Mouse (Mus musculus): ENCODE data around the gene C2cd2l.

C2cd2l gene

DNA sequence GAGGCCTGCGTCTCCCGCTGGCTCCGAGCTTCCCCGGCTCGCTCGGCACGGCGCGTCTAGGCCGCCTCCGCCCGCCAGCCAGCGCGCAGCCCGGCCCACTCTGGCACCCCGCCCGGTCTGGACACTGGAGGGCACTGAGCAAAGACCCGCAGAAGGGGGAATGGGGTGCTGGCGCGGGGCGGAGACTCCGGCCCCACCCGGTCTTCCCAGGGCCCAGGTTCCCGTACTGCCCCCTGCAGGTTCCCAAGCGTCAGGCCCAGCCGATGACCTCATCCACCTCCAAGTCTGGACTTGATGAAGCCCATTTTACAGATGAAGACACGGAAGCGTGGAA is 52.1 kb downstream of the C2cd2l start:
- DNase-seq (ENCODE audit: inconsistent age in 2 of 2, low spot score in 1 of 2) = peak; percentile 94 to 97

DNA sequence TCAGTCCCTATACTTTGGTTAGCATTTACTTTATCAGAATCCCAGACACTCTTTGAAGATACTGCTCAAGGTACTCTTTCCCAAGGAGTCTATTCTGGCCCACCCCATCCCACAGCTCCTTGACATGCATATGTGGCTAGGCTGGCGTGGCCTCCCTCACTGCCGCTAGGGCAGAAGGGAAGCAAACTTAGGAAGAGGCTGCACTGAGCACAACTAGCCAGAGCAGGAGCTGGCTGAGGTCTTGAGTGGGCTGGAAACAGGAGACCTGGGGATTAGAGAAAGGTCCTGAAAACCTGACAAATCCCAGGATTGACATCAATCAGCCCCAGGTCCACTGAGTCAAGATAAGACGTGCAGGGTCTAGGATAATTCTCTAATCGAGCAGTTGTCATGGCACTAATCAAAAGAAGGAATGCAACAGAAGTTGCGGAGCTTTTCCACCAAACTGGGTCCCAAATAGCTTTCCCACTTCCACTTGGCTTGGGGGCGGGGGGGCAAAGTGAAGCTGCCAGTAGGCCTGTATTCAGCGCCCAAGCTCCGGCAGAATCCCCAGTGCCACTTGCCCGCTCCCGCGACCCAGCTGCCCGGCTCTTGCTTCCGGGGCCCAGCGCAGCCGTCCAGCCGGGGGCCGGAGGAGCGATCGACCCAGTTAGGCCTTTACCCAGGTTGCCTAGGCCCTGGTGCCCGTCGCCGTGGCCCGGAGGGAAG is 52.6 kb downstream of the C2cd2l start:
- peak; percentile 53 to 83 for DNase-seq (ENCODE audit: inconsistent age in 2 of 2, low spot score in 1 of 2)

DNA sequence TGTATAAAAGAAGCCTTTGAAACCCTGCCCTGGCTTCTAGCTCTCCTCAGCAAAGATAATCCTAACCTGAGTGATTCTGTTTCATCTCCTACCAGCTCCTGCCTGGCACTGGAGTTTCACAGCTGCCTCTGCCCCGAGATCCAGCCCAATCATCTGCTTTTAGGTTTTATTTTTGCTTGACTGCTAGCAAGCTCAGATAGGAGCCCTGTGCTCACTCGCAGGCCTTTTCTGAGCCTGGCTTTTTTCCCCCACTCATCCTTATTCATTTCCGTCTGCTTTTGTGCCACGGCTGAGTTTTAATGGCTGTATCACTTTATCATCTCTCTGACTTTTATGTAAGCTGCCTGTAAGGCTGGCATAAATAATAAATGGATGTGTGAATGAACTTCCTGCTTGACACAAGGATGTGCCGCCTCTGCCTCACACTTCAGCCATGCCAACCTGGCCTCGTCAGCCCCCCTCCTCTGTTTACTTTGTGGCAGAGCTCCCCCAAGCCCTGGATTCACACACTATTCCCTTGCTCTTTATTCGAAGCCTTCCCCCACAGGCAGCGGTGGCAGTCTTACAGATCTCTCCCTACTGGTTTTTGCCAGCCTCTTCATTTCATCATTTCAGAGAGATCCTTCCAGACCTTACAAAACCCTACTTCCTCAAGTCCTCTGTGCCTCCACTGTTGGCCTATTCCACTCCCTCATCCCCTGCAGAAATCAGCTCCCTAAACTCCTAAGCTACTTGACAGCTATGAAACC is 53.4 kb downstream of the C2cd2l start:
- DNase-seq (ENCODE audit: inconsistent age in 2 of 2, low spot score in 1 of 2) = no peak

DNA sequence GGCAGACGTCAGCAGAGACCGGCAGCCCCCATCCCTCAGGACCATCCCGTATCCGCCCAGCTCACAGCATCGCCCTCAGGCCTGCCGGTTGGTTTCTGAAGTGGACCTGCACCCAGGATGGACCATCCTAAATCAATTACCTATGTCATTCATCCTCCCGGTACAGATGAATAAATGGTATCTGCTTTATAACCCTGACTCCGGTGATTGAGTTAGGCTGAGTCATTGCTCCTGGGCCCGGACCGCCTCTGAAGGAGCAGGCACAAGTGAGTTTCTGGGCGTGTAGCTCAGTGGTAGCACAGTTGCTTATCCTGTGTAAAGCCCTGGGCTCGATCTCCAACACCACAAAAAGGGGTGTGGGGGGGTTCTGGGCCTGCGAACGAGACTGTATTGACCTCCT is 58.7 kb downstream of the C2cd2l start:
- peak in 1 of 2 experiments; percentile 70 for DNase-seq (ENCODE audit: inconsistent age in 2 of 2, low spot score in 1 of 2)

All from adrenal gland, adult (tissue).